Mouse (Mus musculus) liver, adult 2 months (tissue): ENCODE measurements around the gene Rp9. TPM values are rescaled to one million over a fixed set of nuclear protein-coding genes. Genes with fewer than 3 reads are reported as not detected.
A peak's percentile ranks its signal among the peaks of the same experiment; 100 is the strongest.

ENCODE experiments used
- DNase-seq: peaks from one replicate; pipeline ENCODE4 v3.0.0-alpha.2; 2011; ENCODE audit warnings: low read depth, low spot score; ENCODE audit errors: extremely low read depth
- H3K27ac ChIP-seq: fragments of 200-500 bp; replicated peaks from 2 replicates; pipeline ENCODE4 v1.5.1; 2012; ENCODE audit warnings: low read depth, mild to moderate bottlenecking, control low read depth, inconsistent platforms, low read length; ENCODE audit not compliant: insufficient read depth
- H3K27me3 ChIP-seq: fragments of 200-500 bp; 2 replicates; pipeline ENCODE4 v1.6.1; 2012; ENCODE audit warnings: mild to moderate bottlenecking, moderate library complexity, low read length, inconsistent platforms; ENCODE audit not compliant: control insufficient read depth, insufficient read depth
- H3K36me3 ChIP-seq: fragments of 200-500 bp; 2 replicates; pipeline ENCODE4 v1.6.1; 2012; ENCODE audit warnings: low read length, inconsistent platforms; ENCODE audit not compliant: control insufficient read depth, insufficient read depth
- H3K4me1 ChIP-seq: fragments of 200-500 bp; 2 replicates; pipeline ENCODE4 v1.6.1; 2011; ENCODE audit warnings: low read length; ENCODE audit not compliant: control insufficient read depth, insufficient read depth
- H3K4me3 ChIP-seq: fragments of 200-500 bp; 2 replicates; pipeline ENCODE4 v1.5.1; 2011; ENCODE audit warnings: low read depth, mild to moderate bottlenecking, control low read depth, low read length, moderate library complexity; ENCODE audit not compliant: insufficient read depth
- H3K79me2 ChIP-seq: fragments of 200-500 bp; 2 replicates; pipeline ENCODE4 v1.6.1; 2012; ENCODE audit warnings: inconsistent platforms, mild to moderate bottlenecking, low read length, moderate library complexity; ENCODE audit not compliant: control insufficient read depth, insufficient read depth
- H3K9ac ChIP-seq: fragments of 200-500 bp; 2 replicates; pipeline ENCODE4 v1.6.1; 2012; ENCODE audit warnings: low read depth, mild to moderate bottlenecking, control low read depth, inconsistent platforms, low read length
- CTCF ChIP-seq: fragments of 200-500 bp; IDR thresholded peaks from 2 replicates; pipeline ENCODE4 v1.5.1; 2011; ENCODE audit warnings: low read depth, low read length, control low read depth
- POLR2A ChIP-seq: fragments of 200-500 bp; IDR thresholded peaks from 2 replicates; pipeline ENCODE4 v1.6.1; 2011; ENCODE audit warnings: low read length, control low read depth; ENCODE audit not compliant: insufficient read depth; ENCODE audit errors: extremely low read depth
- WGBS: fragments of 180-500 bp; shearing (Covaris S2); methylation state at CpG from one replicate; pipeline ENCODE4 v1.1.7; 2018; 5-methylcytosine and 5-hydroxymethylcytosine counted together
- polyA plus RNA-seq: library from polyadenylated mRNA; depleted of rRNA; stranded (reverse); fragments of >200 nt; gene quantifications from 2 replicates; pipeline ENCODE4 v1.2.3, GENCODE M21; 2012
- total RNA-seq: library from RNA; depleted of rRNA; stranded (reverse); fragments of >200 nt; gene quantifications from 2 replicates; pipeline ENCODE4 v1.2.3, GENCODE M21; 2014

Gene Rp9
- total and polyA plus RNA-seq, 2 experiments: 47.1 to 58.1 TPM

GRCm38 (mm10) chr9:22483866-22484561 lies 14.5 kb upstream of the Rp9 start:
- no peak for DNase-seq
- Histone ChIP-seq H3K27me3 (no peaks in the 10 kb centered on the region), H3K9ac (no peak overlapping the region), H3K79me2 (no peaks in the 10 kb centered on the region), H3K36me3 (no peaks in the 10 kb centered on the region), H3K4me1 (no peaks in the 10 kb centered on the region), H3K27ac (no peak overlapping the region), H3K4me3 (no peak overlapping the region)
- WGBS: 96% methylated on average over 8 of the region's 8 CpGs
- TF ChIP-seq CTCF (no peak), POLR2A (no peak)

DNA sequence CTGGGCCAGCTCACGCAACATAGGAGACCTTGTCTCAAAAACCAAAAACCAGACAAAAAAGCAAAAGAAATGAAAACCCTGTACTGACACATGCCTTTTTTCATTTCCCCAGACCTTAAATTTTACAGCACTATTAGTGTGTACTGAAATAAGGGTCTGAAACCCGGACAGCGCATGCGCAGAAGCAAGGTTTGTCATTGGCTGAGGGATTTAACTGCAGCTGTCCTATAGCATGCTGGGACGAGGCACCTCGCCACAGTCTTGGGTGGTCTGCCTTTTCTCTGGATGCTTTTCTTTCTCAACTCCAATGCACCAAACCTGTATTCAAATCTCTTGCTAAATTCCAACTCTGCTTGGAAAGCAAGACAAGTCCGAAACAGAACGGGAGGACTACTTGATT lies 9.4 kb upstream of the Rp9 start:
- no peak overlapping the region for H3K9ac ChIP-seq
- TF ChIP-seq POLR2A (no peak), CTCF (no peak)
- H3K4me3 ChIP-seq: no peak overlapping the region
- no peaks in the 10 kb centered on the region; the same call in 1 of the 2 replicates for H3K4me1 ChIP-seq
- DNase-seq: no peak
- no peaks in the 10 kb centered on the region for H3K79me2 ChIP-seq
- no peaks in the 10 kb centered on the region for H3K36me3 ChIP-seq
- no peaks in the 10 kb centered on the region for H3K27me3 ChIP-seq
- no peak overlapping the region for H3K27ac ChIP-seq
- WGBS: 96% methylated on average over 8 of the region's 8 CpGs

DNA sequence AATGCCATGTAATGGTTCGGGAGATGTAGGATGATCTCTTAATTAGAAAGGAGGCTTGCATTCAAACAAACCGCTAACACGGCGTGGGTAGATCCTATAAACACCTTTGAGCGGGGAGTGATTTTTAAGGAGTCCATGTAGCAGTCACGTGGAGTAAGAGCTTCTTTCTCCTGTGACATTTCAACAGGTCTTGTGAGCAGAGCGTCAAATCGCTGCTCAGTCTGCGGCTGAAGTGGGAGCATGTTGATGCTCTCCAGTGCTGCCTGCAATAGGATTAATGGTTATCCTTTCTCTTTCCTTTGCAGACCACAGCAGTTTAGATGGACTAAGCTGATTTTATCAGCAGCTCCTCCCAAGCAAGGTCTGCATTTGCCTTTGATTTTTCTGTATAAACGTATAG lies 6.7 kb upstream of the Rp9 start:
- no peak for TF ChIP-seq POLR2A
- TF ChIP-seq CTCF: no peak
- WGBS: 7% methylated on average over 10 of the region's 10 CpGs
- DNase-seq: peak; percentile 31
- Histone ChIP-seq H3K27ac (no peak overlapping the region), H3K9ac (peak overlapping the region; percentile 50), H3K4me1 (no peaks in the 10 kb centered on the region; the same call in 1 of the 2 replicates), H3K4me3 (peak overlapping the region; percentile 47), H3K27me3 (no peaks in the 10 kb centered on the region), H3K36me3 (no peaks in the 10 kb centered on the region), H3K79me2 (no peaks in the 10 kb centered on the region)

GRCm38 (mm10) chr9:22475424-22475868 lies 5.9 kb upstream of the Rp9 start, which contains the start of gene Bbs9:
Gene Bbs9, plus strand, starts transcription at chr9:22475715.
- Histone ChIP-seq H3K79me2 (no peaks in the 10 kb centered on the region), H3K27ac (peak within 1 kb of the TSS; percentile 16; the same call in 1 of the 2 replicates), H3K4me1 (no peaks in the 10 kb centered on the region; the same call in 1 of the 2 replicates), H3K36me3 (no peaks in the 10 kb centered on the region), H3K27me3 (no peaks in the 10 kb centered on the region), H3K4me3 (peak within 1 kb of the TSS; percentile 47), H3K9ac (peak within 1 kb of the TSS; percentile 50)
- TF ChIP-seq POLR2A: no peak
- TF ChIP-seq CTCF: no peak
- under 1% methylated on average over 25 of the region's 25 CpGs for WGBS
- DNase-seq: peak; percentile 92

GRCm38 (mm10) chr9:22468899-22469259 lies 664 bp downstream of the Rp9 start:
- Histone ChIP-seq H3K36me3 (no peaks in the 10 kb centered on the region), H3K4me3 (no peak overlapping the region), H3K27ac (no peak overlapping the region), H3K4me1 (no peaks in the 10 kb centered on the region), H3K79me2 (peaks cover 10% of the 10 kb centered on the region; the same call in 1 of the 2 replicates), H3K9ac (no peak overlapping the region), H3K27me3 (no peaks in the 10 kb centered on the region)
- DNase-seq: no peak
- WGBS: 71% methylated on average over 8 of the region's 8 CpGs
- TF ChIP-seq POLR2A: no peak
- TF ChIP-seq CTCF: no peak

DNA sequence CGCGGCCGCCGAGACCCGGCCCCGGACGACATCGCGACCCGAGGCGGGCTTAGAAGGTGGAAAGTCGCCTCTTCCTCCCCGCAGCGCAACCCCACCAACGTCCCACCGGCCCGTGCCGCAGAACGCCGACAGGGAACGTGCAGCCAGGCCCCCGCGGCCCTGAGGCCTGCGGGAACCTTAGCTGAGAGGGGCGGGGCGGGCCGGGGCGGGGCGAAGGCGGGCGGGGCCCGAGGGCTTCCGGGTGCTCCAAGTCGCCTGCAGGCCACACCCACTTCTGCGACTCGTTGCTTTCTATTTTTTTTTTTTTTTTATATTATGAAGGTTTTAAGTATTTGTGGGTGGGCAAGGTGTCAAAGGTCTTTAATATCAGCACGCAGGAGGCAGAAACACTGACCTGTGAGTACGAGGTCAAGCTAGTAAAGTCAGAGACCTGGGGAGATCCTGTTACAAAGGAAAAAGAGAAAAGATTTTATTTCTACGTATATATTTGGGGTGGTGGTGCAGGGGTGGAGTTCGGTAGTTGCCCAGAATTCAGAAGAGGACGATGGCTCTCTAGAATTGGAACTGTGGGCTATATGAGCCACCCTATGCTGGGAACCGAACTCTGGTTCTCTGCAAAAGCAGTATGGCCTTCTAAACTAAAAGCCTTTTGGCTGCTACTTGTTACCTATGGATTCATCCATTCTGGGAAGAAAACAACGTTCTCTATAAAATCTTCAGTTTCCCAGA lies 1.2 kb downstream of the Rp9 start:
- peak overlapping the region; percentile 96 for H3K4me3 ChIP-seq
- peaks cover 10% of the 10 kb centered on the region; the same call in 1 of the 2 replicates for H3K79me2 ChIP-seq
- peak; percentile 86 for TF ChIP-seq POLR2A
- no peak for TF ChIP-seq CTCF
- H3K27me3 ChIP-seq: no peaks in the 10 kb centered on the region
- peak overlapping the region; percentile 96 for H3K27ac ChIP-seq
- no peaks in the 10 kb centered on the region for H3K36me3 ChIP-seq
- no peaks in the 10 kb centered on the region for H3K4me1 ChIP-seq
- DNase-seq: peak; percentile 58
- WGBS: 3% methylated on average over 43 of the region's 43 CpGs
- H3K9ac ChIP-seq: peak overlapping the region; percentile 98
